Mouse (Mus musculus): ENCODE results near the gene Ly6g5b. TPM values are rescaled to one million over a fixed set of nuclear protein-coding genes. Genes with fewer than 3 reads are reported as not detected.
A peak's percentile ranks its signal among the peaks of the same experiment; 100 is the strongest.

Gene Ly6g5b
- polyA plus RNA-seq, 1 experiment from 2014 or later, result 0.89 TPM

GRCm38 (mm10) chr17:35092403-35093198 lies 22.6 kb downstream of the Ly6g5b start:
- no peaks in the 10 kb centered on the region for H3K27me3 ChIP-seq (replicated peaks; ENCODE audit: control insufficient read depth, insufficient read depth, low read length)
- peaks cover 51% of the 10 kb centered on the region for H3K36me3 ChIP-seq (ENCODE audit: control insufficient read depth, insufficient read depth, low read length)
- H3K27ac ChIP-seq (ENCODE audit: low read depth, low read length), result no peak overlapping the region
- no peaks in the 10 kb centered on the region for H3K9me3 ChIP-seq (replicated peaks; ENCODE audit: control insufficient read depth, low read length)
- no peak overlapping the region for H3K4me2 ChIP-seq (ENCODE audit: low read length)
- 90% methylated on average over 14 of the region's 14 CpGs for WGBS
- peaks cover 6% of the 10 kb centered on the region for H3K4me1 ChIP-seq (ENCODE audit: control insufficient read depth, insufficient read depth, low read length)
- H3K9ac ChIP-seq (ENCODE audit: low read length), result no peak overlapping the region
- DNase-seq (ENCODE audit: low spot score) (no peak), ATAC-seq (no peak)
- H3K4me3 ChIP-seq (ENCODE audit: low read depth, low read length), result no peak overlapping the region

DNA sequence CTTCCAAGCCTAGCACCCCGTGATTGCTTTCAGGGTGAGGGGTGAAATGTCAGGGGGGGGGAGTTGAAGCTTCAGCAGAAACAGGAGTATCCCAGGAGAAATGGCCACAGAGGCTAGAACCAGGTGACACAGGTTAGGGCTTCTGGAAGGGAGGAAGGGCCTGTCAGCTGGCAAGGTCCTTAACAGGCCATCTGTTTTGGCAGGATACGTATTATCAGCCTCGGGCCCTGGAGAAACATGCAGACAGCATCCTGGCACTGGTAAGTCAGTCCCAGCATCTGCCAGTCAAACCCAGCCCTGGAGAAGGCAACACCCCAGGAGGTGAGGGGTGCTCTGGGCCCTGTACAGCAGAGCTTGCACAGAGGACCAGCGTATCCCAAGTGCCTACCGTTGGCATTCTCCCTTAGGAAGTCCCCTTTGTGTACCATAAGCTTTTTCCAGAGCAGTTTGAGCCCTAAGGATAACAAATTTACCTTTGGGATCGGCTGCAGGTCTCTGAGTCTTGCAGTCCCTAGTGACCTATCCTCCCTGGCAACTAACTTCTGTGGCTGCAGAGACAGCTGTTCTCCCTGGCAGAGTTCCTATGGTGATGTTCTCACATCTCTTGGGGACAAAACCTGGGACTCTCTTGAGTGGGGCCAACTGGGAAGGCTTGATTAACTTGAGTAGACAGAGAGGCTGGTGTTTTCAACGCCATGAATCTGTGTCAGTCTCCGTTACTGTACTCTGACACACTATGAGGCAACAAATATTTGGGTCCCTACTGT lies 24.9 kb downstream of the Ly6g5b start:
- H3K4me1 ChIP-seq (ENCODE audit: control insufficient read depth, insufficient read depth, low read length), result peaks cover 6% of the 10 kb centered on the region
- H3K4me2 ChIP-seq (ENCODE audit: low read length), result peak overlapping the region; percentile 67
- peak overlapping the region; percentile 88 for H3K9ac ChIP-seq (ENCODE audit: low read length)
- H3K4me3 ChIP-seq (ENCODE audit: low read depth, low read length), result peak overlapping the region; percentile 55
- no peaks in the 10 kb centered on the region for H3K9me3 ChIP-seq (replicated peaks; ENCODE audit: control insufficient read depth, low read length)
- WGBS, result 54% methylated on average over 8 of the region's 8 CpGs
- DNase-seq (ENCODE audit: low spot score) (peak; percentile 63), ATAC-seq (peak; percentile 15; the same call in 1 of the 2 replicates)
- peak overlapping the region; percentile 98 for H3K27ac ChIP-seq (ENCODE audit: low read depth, low read length)
- no peaks in the 10 kb centered on the region for H3K27me3 ChIP-seq (replicated peaks; ENCODE audit: control insufficient read depth, insufficient read depth, low read length)
- H3K36me3 ChIP-seq (ENCODE audit: control insufficient read depth, insufficient read depth, low read length), result peaks cover 34% of the 10 kb centered on the region

DNA sequence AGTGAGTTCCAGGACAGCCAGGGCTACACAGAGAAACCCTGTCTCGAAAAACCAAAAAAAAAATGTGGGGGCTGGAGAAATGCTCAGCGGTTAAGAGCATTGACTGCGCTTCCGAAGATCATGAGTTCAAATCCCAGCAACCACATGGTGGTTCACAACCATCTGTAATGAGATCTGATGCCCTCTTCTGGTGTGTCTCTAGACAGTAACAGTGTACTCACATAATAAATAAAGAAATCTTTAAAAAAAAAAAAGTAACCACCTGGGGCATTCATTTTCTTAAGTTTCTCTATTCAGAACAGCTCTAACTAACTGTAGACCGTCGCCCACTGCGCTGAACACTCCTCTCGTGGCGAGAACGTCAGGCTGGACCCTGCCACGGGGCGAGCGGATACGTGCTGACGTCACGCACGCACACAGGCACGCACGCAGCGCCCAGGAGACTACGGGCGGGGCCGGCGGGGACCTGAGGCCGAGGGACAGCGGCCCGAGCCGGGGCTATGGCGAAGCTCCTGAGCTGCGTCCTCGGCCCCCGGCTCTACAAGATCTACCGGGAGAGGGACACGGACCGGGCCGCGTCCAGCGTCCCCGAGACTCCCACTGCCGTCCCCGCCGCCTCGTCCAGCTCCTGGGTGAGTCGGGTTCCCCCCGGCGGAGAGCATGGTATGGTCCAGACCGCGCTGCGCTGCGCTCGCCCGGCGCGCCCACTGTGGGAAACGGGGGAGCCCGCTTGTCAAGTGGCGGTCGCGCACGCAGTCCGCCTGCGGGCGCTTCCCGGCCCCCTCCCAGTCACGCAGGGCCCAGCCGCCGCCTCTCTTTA lies 26.2 kb downstream of the Ly6g5b start, which contains the start of gene Abhd16a:
Gene Abhd16a, plus strand, starts transcription at position 439 of the 820 bp plus-strand sequence.
- no peaks in the 10 kb centered on the region for H3K27me3 ChIP-seq (replicated peaks; ENCODE audit: control insufficient read depth, insufficient read depth, low read length)
- WGBS, result 3% methylated on average over 66 of the region's 67 CpGs
- peaks cover 6% of the 10 kb centered on the region for H3K4me1 ChIP-seq (ENCODE audit: control insufficient read depth, insufficient read depth, low read length)
- H3K4me2 ChIP-seq (ENCODE audit: low read length), result peak within 1 kb of the TSS; percentile 67
- ATAC-seq (peak; percentile 99), DNase-seq (ENCODE audit: low spot score) (peak; percentile 96)
- no peaks in the 10 kb centered on the region for H3K9me3 ChIP-seq (replicated peaks; ENCODE audit: control insufficient read depth, low read length)
- peak within 1 kb of the TSS; percentile 88 for H3K9ac ChIP-seq (ENCODE audit: low read length)
- peak within 1 kb of the TSS; percentile 98 for H3K27ac ChIP-seq (ENCODE audit: low read depth, low read length)
- peaks cover 25% of the 10 kb centered on the region for H3K36me3 ChIP-seq (ENCODE audit: control insufficient read depth, insufficient read depth, low read length)
- peak within 1 kb of the TSS; percentile 55 for H3K4me3 ChIP-seq (ENCODE audit: low read depth, low read length)

GRCm38 (mm10) chr17:35088151-35088550 lies 27.1 kb downstream of the Ly6g5b start:
- DNase-seq (ENCODE audit: low spot score) (no peak), ATAC-seq (no peak)
- Histone ChIP-seq H3K27ac (ENCODE audit: low read depth, low read length) (no peak overlapping the region), H3K4me3 (ENCODE audit: low read depth, low read length) (no peak overlapping the region), H3K4me1 (ENCODE audit: control insufficient read depth, insufficient read depth, low read length) (peaks cover 6% of the 10 kb centered on the region), H3K36me3 (ENCODE audit: control insufficient read depth, insufficient read depth, low read length) (peaks cover 17% of the 10 kb centered on the region), H3K4me2 (ENCODE audit: low read length) (no peak overlapping the region), H3K9ac (ENCODE audit: low read length) (no peak overlapping the region), H3K9me3 (replicated peaks; ENCODE audit: control insufficient read depth, low read length) (no peaks in the 10 kb centered on the region), H3K27me3 (replicated peaks; ENCODE audit: control insufficient read depth, insufficient read depth, low read length) (no peaks in the 10 kb centered on the region)
- WGBS, result 52% methylated on average over 2 of the region's 2 CpGs

DNA sequence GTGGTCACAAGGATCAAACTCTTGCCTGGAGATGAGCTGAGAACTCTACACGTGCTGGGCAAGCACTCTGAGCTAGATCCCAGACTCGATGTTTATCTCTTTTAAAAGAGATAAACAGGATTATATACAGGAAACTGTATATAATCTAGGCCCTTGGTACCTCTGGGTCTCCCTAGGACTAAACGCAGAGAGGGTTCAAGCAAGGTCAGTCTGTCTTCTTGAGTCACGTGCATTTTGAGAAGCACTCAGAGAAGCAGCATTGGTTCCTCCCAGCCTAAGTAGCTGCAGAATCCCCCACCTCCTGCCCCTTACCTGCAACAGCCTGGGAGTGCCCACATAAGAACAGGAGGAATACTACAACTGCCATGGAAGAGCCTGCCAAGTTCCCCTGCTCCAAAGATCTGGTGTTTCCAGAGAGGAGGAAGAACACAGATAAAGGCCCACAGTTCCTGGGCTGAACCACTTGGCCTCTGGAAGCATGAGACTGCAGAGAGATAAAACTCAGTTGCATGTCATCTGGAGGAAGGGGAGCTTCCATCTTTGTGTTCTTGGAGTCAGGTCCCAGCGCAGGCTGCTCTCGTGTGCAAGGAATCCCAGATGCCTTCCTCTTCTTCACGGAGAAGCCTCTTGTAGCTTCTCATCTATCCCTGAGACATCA lies 29.9 kb downstream of the Ly6g5b start, which contains the start of gene Ly6g6f:
Gene Ly6g6f, minus strand, starts transcription at position 403 of the 658 bp plus-strand sequence.
- ATAC-seq, result no peak
- H3K27ac ChIP-seq (ENCODE audit: low read depth, low read length), result no peak within 1 kb of the TSS
- H3K9me3 ChIP-seq (replicated peaks; ENCODE audit: control insufficient read depth, low read length), result no peaks in the 10 kb centered on the region
- peaks cover 5% of the 10 kb centered on the region for H3K4me1 ChIP-seq (ENCODE audit: control insufficient read depth, insufficient read depth, low read length)
- no peaks in the 10 kb centered on the region for H3K27me3 ChIP-seq (replicated peaks; ENCODE audit: control insufficient read depth, insufficient read depth, low read length)
- H3K36me3 ChIP-seq (ENCODE audit: control insufficient read depth, insufficient read depth, low read length), result no peaks in the 10 kb centered on the region
- WGBS, result 79% methylated on average over 7 of the region's 7 CpGs
- DNase-seq (ENCODE audit: low spot score), result no peak
- H3K9ac ChIP-seq (ENCODE audit: low read length), result no peak within 1 kb of the TSS
- H3K4me3 ChIP-seq (ENCODE audit: low read depth, low read length), result no peak within 1 kb of the TSS
- H3K4me2 ChIP-seq (ENCODE audit: low read length), result no peak within 1 kb of the TSS

- Histone ChIP-seq H3K4me2 (ENCODE audit: low read length) (no peak overlapping the region), H3K27me3 (replicated peaks; ENCODE audit: control insufficient read depth, insufficient read depth, low read length) (no peaks in the 10 kb centered on the region), H3K4me3 (ENCODE audit: low read depth, low read length) (no peak overlapping the region), H3K9ac (ENCODE audit: low read length) (no peak overlapping the region), H3K4me1 (ENCODE audit: control insufficient read depth, insufficient read depth, low read length) (no peaks in the 10 kb centered on the region), H3K27ac (ENCODE audit: low read depth, low read length) (no peak overlapping the region), H3K36me3 (ENCODE audit: control insufficient read depth, insufficient read depth, low read length) (no peaks in the 10 kb centered on the region), H3K9me3 (replicated peaks; ENCODE audit: control insufficient read depth, low read length) (no peaks in the 10 kb centered on the region)
- WGBS, result 83% methylated on average over 3 of the region's 3 CpGs
- no peak for DNase-seq (ENCODE audit: low spot score)
- no peak for ATAC-seq
Observed at GRCm38 (mm10) chr17:35083929-35084497, 31.2 kb downstream of the Ly6g5b start.

- Histone ChIP-seq H3K9me3 (replicated peaks; ENCODE audit: control insufficient read depth, low read length) (no peaks in the 10 kb centered on the region), H3K4me2 (ENCODE audit: low read length) (no peak overlapping the region), H3K4me3 (ENCODE audit: low read depth, low read length) (no peak overlapping the region), H3K36me3 (ENCODE audit: control insufficient read depth, insufficient read depth, low read length) (no peaks in the 10 kb centered on the region), H3K4me1 (ENCODE audit: control insufficient read depth, insufficient read depth, low read length) (peaks cover under 1% of the 10 kb centered on the region; the same call in 1 of the 2 replicates), H3K9ac (ENCODE audit: low read length) (no peak overlapping the region), H3K27me3 (replicated peaks; ENCODE audit: control insufficient read depth, insufficient read depth, low read length) (no peaks in the 10 kb centered on the region), H3K27ac (ENCODE audit: low read depth, low read length) (no peak overlapping the region)
- DNase-seq (ENCODE audit: low spot score), result no peak
- 87% methylated on average over 16 of the region's 16 CpGs for WGBS
- ATAC-seq, result no peak
Observed at GRCm38 (mm10) chr17:35082841-35083576, 32.2 kb downstream of the Ly6g5b start.

All from forebrain, embryonic 14.5 days (tissue).